Mouse (Mus musculus) lung, embryonic 14.5 days (tissue): Measurements from ENCODE around the gene Evi5. TPM values are rescaled to one million over a fixed set of nuclear protein-coding genes. Genes with fewer than 3 reads are reported as not detected.
A peak's percentile ranks its signal among the peaks of the same experiment; 100 is the strongest.

Experiments used
- ATAC-seq: fragments of 200-750 bp; cut with Nextera tagmentation; 2 replicates; pipeline ENCODE4 v1.8.0; 2017; ENCODE audit warnings: mild to moderate bottlenecking, moderate TSS enrichment, moderate library complexity; ENCODE audit not compliant: insufficient read depth
- DNase-seq: peaks from one replicate; pipeline ENCODE4 v3.0.0-alpha.2; 2015
- H3K27ac ChIP-seq: fragments of 300-500 bp; sonication (generic); 2 replicates; pipeline ENCODE4 v1.5.1; 2014; ENCODE audit warnings: low read depth, mild to moderate bottlenecking, moderate library complexity
- H3K27me3 ChIP-seq: fragments of 300-500 bp; sonication (generic); 2 replicates; pipeline ENCODE4 v1.6.1; 2014; ENCODE audit warnings: low read length, control low read depth; ENCODE audit not compliant: insufficient read depth
- H3K36me3 ChIP-seq: fragments of 300-500 bp; sonication (generic); 2 replicates; pipeline ENCODE4 v1.6.1; 2014; ENCODE audit warnings: control low read depth; ENCODE audit not compliant: insufficient read depth
- H3K4me1 ChIP-seq: fragments of 300-500 bp; sonication (generic); 2 replicates; pipeline ENCODE4 v1.6.1; 2014; ENCODE audit warnings: antibody characterized with exemption, control low read depth; ENCODE audit not compliant: insufficient read depth
- H3K4me2 ChIP-seq: fragments of 300-500 bp; sonication (generic); 2 replicates; pipeline ENCODE4 v1.6.1; 2014; ENCODE audit warnings: mild to moderate bottlenecking
- H3K4me3 ChIP-seq: fragments of 300-500 bp; sonication (generic); 2 replicates; pipeline ENCODE4 v1.5.1; 2014; ENCODE audit warnings: low read depth, low read length
- H3K9ac ChIP-seq: fragments of 300-500 bp; sonication (generic); 2 replicates; pipeline ENCODE4 v1.6.1; 2014
- H3K9me3 ChIP-seq: fragments of 300-500 bp; sonication (generic); 2 replicates; pipeline ENCODE4 v1.6.1; 2016; ENCODE audit warnings: low read depth, low read length, control low read depth
- CTCF ChIP-seq: IDR thresholded peaks from 2 replicates; pipeline ENCODE4 v1.5.1; 2016; ENCODE audit warnings: antibody characterized with exemption, low read depth
- WGBS: fragments of 180-500 bp; shearing (Covaris S2); extraction: QIAGEN DNeasy Blood & Tissue Kit; methylation state at CpG from one replicate; pipeline ENCODE4 v1.1.7; 2014; 5-methylcytosine and 5-hydroxymethylcytosine counted together
- polyA plus RNA-seq: library from polyadenylated mRNA; unstranded; fragments of >200 nt; fragmentation: Nextera tagmentation; extraction: Ambion mirVana; gene quantifications from 2 replicates; pipeline ENCODE4 v1.2.1, GENCODE M21; 2014

The Evi5 gene
- polyA plus RNA-seq, 1 experiment from 2014 or later: 60.7 TPM

GRCm38 (mm10) chr5:107726281-107727006 is 148.5 kb downstream of the Evi5 start:
- WGBS: under 1% methylated on average over 57 of the region's 57 CpGs
- Histone ChIP-seq H3K4me3 (peak overlapping the region; percentile 26), H3K9ac (no peak overlapping the region), H3K36me3 (no peaks in the 10 kb centered on the region), H3K9me3 (no peaks in the 10 kb centered on the region), H3K27ac (no peak overlapping the region), H3K27me3 (peaks cover 85% of the 10 kb centered on the region), H3K4me2 (peak overlapping the region; percentile 60), H3K4me1 (peaks cover 10% of the 10 kb centered on the region)
- DNase-seq (peak; percentile 27), ATAC-seq (0 out of 2 replicates have a peak, but pooled peaks have one; percentile 13)
- TF ChIP-seq CTCF: no peak

- WGBS: under 1% methylated on average over 41 of the region's 41 CpGs
- H3K4me2 ChIP-seq: peak within 1 kb of the TSS; percentile 60
- peaks cover 11% of the 10 kb centered on the region for H3K4me1 ChIP-seq
- no peak for TF ChIP-seq CTCF
- H3K9me3 ChIP-seq: no peaks in the 10 kb centered on the region
- H3K4me3 ChIP-seq: peak within 1 kb of the TSS; percentile 26
- H3K36me3 ChIP-seq: no peaks in the 10 kb centered on the region
- no peak within 1 kb of the TSS for H3K9ac ChIP-seq
- peaks cover 89% of the 10 kb centered on the region for H3K27me3 ChIP-seq
- H3K27ac ChIP-seq: no peak within 1 kb of the TSS
- ATAC-seq: peak; percentile 18; the same call in 1 of the 2 replicates
- peak; percentile 19 for DNase-seq
Measured at GRCm38 (mm10) chr5:107725435-107726261, 149.3 kb downstream of the Evi5 start, which contains the start of gene Gfi1. Gfi1 (minus strand) TSS chr5:107726036.

GRCm38 (mm10) chr5:107724661-107725434 is 150.1 kb downstream of the Evi5 start:
- H3K4me2 ChIP-seq: peak overlapping the region; percentile 60
- WGBS: 1% methylated on average over 52 of the region's 52 CpGs
- peaks cover 11% of the 10 kb centered on the region for H3K4me1 ChIP-seq
- no peaks in the 10 kb centered on the region for H3K9me3 ChIP-seq
- peak overlapping the region; percentile 26 for H3K4me3 ChIP-seq
- H3K27me3 ChIP-seq: peaks cover 97% of the 10 kb centered on the region
- H3K36me3 ChIP-seq: no peaks in the 10 kb centered on the region
- peak; percentile 11; the same call in 1 of the 2 replicates for ATAC-seq
- peak; percentile 49 for DNase-seq
- H3K27ac ChIP-seq: no peak overlapping the region
- no peak for TF ChIP-seq CTCF
- no peak overlapping the region for H3K9ac ChIP-seq

GRCm38 (mm10) chr5:107723541-107724511 is 151.1 kb downstream of the Evi5 start:
- Histone ChIP-seq H3K27me3 (peaks cover 100% of the 10 kb centered on the region), H3K4me1 (peaks cover 11% of the 10 kb centered on the region), H3K9me3 (no peaks in the 10 kb centered on the region), H3K36me3 (no peaks in the 10 kb centered on the region), H3K27ac (no peak overlapping the region), H3K4me3 (peak overlapping the region; percentile 26), H3K9ac (no peak overlapping the region; the same call in 1 of the 2 replicates), H3K4me2 (peak overlapping the region; percentile 60)
- DNase-seq: peak; percentile 27
- TF ChIP-seq CTCF: no peak
- WGBS: 2% methylated on average over 49 of the region's 49 CpGs
- no peak for ATAC-seq

GRCm38 (mm10) chr5:107722661-107723532 is 152.0 kb downstream of the Evi5 start:
- Histone ChIP-seq H3K4me2 (peak overlapping the region; percentile 60), H3K27ac (no peak overlapping the region), H3K9ac (no peak overlapping the region), H3K27me3 (peaks cover 99% of the 10 kb centered on the region), H3K4me1 (peaks cover 11% of the 10 kb centered on the region), H3K4me3 (peak overlapping the region; percentile 26), H3K36me3 (no peaks in the 10 kb centered on the region), H3K9me3 (no peaks in the 10 kb centered on the region)
- peak; percentile 41 for DNase-seq
- WGBS: 2% methylated on average over 34 of the region's 34 CpGs
- TF ChIP-seq CTCF: no peak
- no peak for ATAC-seq
